Mouse (Mus musculus) left cerebral cortex, adult 9 months (tissue): ENCODE results near the gene Prok1.

Experiments used
- DNase-seq, 2 experiments: peaks; one replicate each; pipeline ENCODE4 v3.0.0; 2022; ENCODE audit warnings: low spot score in 2 of 2

The Prok1 gene

DNA sequence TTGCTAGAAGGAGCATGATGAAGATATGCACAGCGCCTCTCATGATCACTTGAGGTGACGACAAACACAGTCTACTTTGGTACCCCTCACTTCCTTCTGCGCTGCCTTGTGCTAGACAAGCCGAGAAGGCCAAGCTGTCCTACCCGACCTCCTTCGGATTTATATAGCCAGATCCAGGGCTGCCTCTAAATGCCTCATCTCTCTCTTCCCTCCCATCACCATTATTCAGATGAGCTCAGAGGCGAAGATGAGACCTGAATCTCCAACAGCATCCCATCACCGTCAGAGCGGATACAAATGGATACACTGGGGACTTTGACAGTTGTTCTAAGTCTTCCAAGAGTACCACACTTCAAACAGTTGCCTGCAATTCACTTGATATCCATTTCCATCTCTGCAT is at the start of gene Prok1:
Gene Prok1 (minus strand): TSS at position 101 of the 400 bp plus-strand sequence.
- DNase-seq, result no peak

DNA sequence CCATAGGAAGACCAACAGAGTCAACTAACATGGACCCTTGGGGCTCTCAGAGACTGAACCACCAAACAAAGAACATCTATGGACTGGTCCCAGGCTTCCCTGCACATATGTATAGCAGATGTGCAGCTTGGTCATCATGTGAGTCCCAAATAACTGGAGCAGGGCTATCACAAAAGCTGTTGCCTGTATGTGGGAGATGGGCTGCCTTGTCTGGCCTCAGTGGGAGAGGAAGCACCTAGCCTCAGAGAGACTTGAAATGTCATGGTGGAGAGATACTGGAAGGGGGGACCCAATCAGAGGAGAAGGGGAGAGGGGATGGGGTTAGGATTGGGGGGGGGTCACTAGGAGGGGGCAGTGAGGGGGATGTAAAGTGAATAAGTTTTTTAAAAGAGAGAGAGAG is 47.8 kb upstream of the Prok1 start:
- DNase-seq, result no peak

DNA sequence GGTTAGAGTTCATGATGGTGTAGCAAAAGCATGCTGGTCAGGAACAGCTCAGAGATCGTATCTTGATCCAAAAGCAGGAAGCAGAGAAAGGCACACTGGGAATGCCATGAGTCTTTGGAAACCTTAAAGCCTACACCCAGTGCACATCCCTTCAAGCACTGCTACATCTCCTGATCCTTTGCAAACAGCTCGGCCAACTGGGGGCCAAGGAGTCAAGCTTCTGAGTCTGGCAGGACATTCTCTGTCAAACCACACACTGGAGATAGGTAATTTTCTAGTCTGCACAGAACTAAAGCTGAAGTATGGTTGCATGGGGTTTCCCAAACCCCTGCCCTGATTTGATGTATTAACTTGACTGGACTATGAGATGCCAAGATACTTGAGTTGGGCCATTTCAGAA is 46.6 kb upstream of the Prok1 start:
- DNase-seq, result no peak

DNA sequence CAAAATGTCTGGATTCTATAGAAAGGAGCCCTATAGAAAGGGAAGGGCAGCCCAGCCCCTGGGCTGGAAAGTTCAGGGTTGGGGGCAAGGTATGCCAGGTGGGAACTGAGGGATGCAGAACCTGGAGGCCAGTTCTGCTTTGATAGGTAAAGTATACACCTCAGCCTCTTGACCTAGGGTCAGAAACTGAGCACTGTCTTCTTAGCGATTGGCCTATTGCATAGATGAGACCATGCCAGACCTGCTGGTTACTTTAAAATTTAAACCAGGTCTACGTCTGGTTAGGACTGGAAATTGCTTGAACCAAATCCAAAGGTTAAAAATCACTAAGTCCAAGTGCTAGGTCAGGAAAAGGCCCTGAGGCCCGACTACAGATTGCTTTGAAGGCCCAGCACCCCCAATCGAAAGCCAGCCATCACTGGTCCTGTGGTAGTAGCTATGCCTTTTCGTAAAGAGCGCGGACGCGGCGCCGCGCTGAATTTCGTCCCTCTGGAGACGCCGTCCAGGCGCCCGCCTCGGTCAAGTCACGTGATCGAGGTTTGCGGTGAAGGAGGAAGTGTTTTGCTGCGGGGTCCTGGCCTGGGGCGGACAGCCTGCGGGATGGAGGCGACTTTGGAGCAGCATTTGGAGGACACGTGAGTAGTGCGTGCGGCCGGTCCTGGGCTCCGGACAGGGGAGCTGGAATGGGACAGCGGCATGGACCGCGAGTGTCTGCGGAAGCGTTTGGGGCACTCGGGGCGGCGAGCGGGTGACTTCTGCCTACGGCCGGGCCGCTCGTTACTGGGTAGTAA is 39.2 kb upstream of the Prok1 start, which contains the start of gene Lamtor5:
Gene Lamtor5 (plus strand): TSS at position 380 of the 791 bp plus-strand sequence.
- peak; percentile 77 to 94 for DNase-seq

DNA sequence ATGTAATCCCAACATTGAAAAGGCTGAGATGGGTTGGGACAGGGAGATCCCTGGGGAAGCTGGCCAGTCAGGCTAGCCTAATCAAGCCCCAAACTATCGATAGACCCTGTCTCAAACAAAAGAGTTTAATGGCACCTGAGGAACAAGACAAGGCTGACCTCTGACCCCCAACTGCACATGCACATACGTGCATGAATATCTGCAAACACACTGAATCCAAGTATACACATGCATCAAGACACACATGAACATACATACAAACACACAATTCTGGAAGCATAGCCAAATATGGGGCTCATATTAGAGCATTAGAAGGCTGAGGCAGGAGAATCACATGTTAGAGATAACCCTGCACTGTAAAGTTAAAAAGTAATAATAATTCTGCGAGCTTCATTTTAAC is 37.1 kb upstream of the Prok1 start:
- no peak for DNase-seq

DNA sequence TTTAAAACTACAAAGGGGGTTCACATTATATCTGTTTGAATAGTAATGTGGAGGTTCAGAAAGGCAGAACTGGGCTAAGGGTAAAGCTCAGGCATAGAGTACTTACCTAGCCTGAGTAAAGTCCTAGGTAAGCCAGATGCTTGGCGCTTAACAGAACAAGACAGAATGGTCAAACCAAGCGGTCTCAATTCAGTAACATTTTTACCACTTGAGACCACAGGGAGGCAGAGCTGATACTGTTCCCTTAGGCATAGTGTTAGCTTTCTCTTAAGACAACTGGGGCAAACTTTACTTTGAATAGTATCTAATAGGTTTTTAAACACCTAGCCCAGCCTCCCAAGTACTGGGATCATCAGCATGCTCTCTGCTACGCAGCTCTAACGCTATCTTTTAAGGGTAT is 36.5 kb upstream of the Prok1 start:
- DNase-seq, result no peak

DNA sequence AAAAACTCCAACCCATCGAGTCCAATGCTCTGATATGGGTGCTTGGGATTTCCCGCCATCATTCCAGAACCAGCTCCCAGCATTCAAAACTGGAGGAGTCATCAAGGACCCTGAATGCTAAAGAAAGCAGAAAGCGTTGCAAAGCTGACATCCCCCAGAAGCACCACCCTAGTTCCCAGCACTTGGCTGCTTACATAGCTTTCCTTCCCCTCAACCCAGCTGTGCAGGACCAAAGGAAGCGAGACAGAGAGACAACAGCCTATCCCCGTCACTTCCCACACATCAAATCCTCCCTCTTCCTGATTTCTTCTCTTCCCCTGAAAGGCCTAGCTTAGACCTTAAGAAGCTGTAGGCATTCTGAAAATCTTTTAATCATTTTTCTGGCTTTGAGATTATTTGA is 35.8 kb upstream of the Prok1 start:
- DNase-seq, result no peak

DNA sequence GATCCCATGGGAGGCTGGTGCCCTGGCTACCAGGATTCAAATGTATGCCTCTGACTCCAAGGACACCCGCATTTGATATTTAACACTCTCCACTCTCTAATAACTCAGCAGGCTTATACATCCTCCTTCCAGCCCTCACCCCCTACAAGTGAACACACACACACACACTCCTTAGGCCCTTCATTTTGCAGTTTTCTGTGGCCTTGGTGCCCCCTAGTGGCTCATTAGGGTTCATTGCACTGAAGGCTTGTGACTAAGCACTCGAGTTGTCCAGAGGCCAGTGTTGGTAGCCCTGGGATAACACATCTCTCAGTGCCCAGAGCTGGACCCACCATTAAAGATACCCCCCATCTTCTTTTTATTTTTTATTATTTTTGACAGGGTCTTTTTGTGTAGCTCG is 34.3 kb upstream of the Prok1 start:
- DNase-seq, result peak in 1 of 2 experiments; percentile 78

DNA sequence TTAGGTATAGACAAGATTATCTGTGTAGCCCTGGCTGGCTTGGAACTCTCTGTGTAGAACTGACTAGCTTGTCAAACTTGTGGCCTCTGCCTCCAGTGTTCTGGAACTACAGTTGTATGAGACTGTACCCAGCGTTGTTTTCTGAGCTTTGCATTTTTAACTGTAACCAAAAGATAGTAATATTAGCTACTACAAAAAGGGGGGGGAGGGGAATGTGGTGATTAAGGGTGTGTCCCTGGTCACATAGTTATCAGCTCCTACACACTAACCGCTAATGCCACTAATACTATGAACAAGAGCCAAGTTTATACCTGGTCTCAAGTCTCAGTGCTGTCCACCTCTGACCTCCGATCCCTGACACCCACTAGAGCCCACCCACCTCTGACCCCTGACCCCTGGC is 32.9 kb upstream of the Prok1 start:
- no peak for DNase-seq

DNA sequence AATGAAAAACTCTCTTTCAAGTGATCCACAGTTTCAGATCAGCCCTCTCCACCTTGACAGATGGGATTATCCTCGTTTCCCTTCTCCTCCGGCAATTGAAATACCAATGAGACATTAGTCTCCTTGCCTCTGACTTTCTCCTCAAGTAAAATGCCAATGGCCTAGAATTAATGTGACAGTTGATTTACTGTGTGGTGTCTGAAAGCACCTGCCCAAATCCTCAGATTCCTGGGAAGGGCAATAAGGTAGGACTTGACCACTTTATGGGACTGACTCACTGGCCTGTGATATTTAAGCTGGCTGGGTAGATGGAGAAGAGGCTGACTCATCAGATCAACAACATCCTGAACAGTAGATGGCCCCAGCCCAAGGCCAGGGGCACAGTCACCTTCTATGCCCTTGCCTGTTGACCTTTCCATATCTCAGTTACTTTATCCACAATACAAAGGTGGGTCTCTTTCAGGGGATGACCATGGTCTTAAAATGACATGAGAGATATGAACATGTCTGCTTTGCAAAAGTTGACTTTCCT is 27.4 kb upstream of the Prok1 start:
- DNase-seq, result no peak

DNA sequence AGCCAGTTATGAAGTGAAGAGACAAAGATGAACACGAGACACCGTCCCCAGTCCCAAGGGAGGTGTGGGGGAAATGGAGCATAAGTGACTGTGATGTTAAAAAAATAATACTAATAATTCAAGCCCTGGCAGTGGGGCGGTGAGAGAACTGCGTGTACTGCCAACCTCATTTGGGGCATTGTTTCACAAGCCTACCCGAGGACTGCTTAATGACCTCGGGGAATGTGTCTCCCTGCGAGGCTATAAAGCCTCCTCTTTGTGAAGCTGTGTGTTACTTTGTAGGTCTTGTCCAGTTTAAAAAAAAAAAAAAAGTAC is 22.3 kb upstream of the Prok1 start:
- DNase-seq, result no peak

DNA sequence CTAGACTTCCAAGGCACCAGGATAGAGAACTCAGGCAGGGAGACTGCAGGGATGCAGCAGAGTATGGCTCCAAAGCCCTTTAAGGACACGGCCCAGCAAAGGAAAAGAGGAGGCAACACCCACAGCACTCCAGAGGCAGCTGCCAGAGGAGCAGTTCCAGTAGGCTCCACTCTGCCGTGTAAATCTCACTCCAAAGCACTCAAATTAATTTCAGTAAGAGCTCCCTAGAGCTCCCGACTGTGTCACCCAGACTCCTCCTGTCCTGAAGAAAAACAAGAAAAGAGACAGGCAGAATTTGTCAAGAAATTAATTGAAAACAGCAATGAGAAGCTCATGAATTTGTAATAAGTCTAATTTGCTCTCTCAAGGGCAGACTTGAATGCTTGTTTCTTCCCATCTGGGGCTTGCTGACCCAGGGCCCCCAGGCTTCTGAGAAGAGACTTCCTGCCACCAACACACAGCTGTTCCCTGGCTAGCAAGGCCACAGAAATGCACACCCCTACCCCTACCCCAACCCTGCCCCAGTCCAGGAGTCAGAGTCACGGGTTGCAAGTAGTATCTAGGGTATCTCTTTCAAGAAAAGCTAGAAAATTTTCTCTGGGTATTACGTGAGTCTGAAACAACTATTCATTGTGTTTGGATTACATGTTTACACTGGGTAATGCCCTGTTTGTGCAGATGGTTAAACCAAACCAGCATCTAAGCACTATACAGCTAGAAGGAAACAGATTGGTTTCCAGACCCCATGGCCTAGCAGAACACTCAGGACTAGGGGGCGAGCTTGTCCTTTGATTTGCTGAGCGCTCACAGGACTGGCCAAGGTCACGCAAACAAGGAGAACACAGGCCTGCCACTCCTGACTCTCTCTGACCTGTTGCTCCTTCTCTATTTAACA is 21.7 kb upstream of the Prok1 start:
- peak in 1 of 2 experiments; percentile 37 for DNase-seq

DNA sequence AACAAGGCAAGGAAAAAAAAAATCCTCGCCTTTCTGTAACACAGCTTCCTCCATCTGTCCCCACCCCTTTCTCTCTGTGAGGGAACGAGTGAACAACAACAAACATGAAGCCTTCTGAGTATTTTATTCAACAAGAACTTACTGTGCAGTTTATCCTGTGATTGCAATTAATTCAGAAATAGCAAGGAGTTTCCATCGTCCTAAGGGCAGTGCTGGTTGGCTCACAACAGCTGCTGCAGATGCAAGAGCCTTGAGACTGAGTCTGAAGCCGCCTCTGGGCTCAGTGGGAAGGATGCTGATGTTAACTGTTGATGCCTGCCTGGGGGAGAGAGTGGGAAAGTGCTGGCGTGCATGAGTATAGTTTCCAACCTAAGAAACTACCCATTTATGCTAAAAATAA is 18.4 kb upstream of the Prok1 start:
- peak in 1 of 2 experiments; percentile 15 for DNase-seq

DNA sequence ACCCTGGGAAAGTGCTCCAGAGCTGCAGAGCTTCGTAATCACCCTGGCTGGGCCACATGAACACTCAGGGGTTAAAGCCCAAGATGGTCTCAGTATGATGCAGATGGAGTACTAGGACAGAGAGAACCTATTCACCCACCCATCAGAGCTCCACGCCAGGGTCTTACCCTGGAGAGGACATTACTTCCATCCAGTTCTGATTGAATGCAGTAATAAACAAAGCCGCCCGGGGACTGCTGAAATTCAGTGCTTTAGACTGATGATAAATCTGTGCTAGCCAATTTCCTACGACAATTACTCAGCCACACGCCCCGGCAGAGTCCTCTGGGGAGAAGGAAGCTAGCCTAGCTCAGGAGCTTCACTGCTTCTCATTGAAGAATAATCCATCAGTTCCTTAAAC is 17.2 kb upstream of the Prok1 start:
- no peak for DNase-seq

DNA sequence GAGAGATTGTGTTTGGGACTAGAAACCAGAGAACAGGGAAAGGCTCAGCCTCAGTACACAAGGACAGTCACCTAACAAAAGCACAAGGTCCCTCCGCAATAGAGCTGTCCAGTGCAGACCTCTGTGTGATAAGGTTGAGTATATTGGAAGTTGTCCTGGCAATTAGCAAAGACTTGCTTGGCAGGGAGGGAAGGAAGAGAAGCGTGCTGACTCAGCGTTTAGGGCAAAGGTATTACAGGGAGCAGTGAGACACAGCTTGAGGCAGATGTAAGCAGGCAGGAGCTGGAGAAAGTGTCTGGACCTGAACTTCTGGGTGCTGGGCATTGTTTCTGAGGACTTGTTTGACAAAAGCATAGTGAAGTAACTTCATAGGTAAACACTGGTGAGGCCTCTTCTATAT is 16.5 kb upstream of the Prok1 start:
- DNase-seq, result no peak

DNA sequence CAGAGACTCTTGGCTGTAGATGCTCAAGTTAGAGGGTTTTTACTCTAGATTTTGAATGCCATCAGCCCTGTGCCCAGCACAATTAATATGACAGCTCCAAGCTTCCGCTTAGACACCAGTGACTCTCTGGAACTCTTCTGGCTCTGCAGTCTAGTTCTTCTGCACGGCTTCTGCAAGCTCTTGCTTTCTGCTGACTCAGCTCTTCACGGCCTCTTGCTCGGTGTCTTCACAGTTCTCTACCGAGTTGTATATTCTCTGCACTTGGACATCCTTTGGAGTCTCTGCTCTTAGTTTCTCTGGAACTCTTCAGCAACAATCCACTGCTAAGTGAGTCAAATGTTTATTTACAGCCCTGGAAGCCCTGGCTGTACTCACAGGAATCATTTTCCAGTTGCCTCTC is 14.4 kb upstream of the Prok1 start:
- no peak for DNase-seq

DNA sequence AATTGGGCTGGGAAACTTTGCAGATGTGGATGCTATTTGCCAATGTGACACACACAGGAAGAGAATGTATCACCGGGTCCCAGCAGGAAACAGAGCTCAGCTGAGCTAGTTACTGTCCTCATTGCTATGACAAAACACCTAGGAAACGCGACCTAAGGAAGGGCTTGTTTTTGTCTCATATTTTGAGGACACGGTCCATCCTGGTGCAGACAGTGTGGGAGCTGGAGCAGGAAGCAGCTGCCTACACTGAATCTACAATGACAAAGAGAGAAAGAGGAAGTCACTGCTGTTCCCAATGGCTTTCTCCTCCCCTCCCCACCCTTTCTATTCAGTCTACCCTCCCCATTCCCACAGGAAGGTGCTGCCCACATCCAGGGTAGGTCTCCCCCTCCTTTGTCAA is 12.5 kb upstream of the Prok1 start:
- DNase-seq, result no peak

DNA sequence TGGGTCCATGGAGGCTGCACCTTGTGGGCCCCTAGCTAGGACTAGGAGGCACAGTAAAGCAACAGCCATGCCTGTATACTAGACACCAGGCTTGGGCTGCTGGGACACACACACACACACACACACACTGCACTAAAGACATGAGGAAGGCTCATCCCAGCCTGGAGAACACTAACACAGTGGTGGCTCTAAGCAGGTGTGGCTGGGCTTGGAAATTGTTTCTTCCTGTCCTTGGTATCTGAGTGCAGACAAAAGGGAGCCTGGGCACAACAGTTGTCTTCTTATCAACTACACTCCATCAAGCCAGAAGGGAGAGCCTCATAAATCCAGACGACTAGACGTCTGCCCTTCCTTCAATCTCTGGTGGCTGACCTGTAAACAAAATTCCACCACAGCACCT is 10.8 kb upstream of the Prok1 start:
- DNase-seq, result no peak

DNA sequence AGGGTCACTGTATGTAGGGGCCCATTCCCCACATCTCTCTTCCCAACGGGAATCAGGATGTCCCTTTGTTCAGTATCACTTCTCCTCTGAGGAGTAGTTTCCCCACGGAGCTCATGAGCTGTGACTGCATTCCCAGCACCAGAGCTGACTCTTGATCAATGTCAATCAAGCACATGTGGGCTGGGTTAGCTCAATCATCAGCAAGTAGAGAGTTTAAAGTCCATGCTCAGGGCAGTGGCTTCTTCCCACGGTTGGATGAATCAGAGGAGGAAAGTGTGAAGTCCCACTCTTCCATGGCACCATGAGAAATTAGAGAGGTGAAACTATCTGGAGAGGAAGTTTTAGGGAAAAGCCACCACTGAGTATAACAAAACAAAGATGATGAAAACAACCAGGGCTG is 9.5 kb upstream of the Prok1 start:
- no peak for DNase-seq

DNA sequence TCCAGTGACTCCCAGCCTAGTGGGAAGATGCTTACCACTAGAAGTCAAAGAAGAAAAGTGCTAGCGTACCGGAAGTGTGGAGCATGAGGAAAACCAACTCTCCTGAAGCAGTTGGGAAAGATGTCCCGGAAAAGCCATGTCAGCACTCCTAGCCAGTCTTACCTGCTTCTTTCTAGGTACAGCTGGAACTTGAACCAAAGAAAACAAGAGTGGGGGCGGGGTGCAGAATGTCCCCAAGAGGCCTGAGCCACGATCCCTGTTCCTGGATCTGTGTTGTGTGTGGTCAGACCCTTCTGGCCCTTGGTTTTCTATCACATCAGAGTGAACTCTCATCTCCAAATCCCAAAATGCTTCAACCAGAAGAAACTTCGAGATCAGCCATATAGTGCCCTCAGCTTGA is 7.4 kb upstream of the Prok1 start:
- no peak for DNase-seq

DNA sequence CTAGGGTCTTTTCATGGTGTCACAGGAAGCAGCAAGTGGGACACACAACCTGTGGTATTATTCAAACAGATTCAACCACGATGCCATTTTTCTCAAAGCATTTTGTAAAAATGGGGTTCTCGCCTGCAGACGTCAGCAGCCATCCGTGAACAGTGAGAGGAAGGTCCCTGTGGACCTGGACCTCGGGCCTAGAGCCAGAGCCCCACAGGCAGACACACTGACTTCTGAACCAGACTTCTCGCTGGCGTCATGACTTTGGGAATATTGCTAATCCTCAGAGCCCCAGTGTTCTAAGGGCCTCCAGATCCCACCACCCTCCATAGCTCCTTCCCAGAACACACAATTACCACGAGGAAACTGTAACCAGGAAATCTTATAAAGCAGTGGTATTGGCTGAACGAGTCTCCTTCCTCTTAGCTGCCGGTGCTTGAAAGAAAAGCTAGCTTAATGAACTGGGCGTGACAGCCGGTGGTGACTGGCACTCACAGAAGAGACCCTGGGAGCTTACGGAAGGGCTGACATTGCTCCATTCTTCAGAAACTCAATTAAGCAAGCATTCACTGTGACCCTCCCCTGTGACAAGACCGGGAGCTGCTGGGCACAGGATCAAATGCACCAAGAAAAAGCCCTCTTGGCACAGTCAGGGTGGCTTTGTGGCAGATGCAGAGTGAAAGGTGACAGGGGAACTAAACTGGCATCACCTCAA is 2.0 kb upstream of the Prok1 start:
- no peak for DNase-seq

DNA sequence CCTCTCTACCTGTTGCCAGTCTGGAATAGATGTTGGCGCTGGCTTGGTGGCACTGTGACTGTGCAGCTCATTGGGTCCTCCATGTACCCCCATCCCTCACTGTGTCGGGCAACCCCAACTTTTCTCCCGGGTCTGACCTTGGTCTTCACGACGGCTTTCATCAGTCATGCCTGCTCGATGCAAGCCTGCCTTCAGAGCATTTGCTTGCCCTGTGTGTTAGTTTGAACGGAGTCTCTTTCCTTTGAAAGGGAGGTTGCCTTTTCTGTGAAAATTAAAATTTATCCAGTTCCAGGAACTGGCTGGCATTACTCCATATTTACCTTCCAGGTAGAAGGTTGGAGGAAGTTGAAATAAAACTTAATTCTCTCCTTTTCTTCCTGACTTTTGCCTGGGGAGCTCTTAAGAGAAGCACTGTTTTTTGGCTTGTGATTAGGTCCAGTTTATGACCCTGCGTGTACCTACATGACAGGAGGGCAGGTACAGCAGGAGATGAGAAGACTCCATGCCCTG is 981 bp downstream of the Prok1 start:
- DNase-seq, result no peak
